Mouse (Mus musculus) olfactory bulb, adult 2 months (tissue): ENCODE data around the gene Cyp2c70. TPM values are rescaled to one million over a fixed set of nuclear protein-coding genes. Genes with fewer than 3 reads are reported as not detected.
"Not testable (repeated sequence)": the region's sequence is repeated elsewhere in the genome, so short reads cannot be mapped to it uniquely, and the experiment has no call there.

Experiments used
- H3K27ac ChIP-seq: fragments of 200-500 bp; 2 replicates; pipeline ENCODE4 v1.5.1; 2012; ENCODE audit warnings: low read depth, low read length; ENCODE audit not compliant: insufficient read depth
- H3K4me1 ChIP-seq: fragments of 200-500 bp; 2 replicates; pipeline ENCODE4 v1.6.1; 2012; ENCODE audit warnings: low read length; ENCODE audit not compliant: control insufficient read depth, insufficient read depth
- H3K4me3 ChIP-seq: fragments of 200-500 bp; 2 replicates; pipeline ENCODE4 v1.5.1; 2012; ENCODE audit warnings: mild to moderate bottlenecking, low read depth, low read length, moderate library complexity; ENCODE audit not compliant: insufficient read depth
- CTCF ChIP-seq: fragments of 200-500 bp; IDR thresholded peaks from 2 replicates; pipeline ENCODE4 v1.5.1; 2012; ENCODE audit warnings: low read depth, mild to moderate bottlenecking, low read length, moderate library complexity; ENCODE audit not compliant: insufficient read depth
- POLR2A ChIP-seq: fragments of 200-500 bp; IDR thresholded peaks from 2 replicates; pipeline ENCODE4 v1.6.1; 2012; ENCODE audit warnings: mild to moderate bottlenecking, low read depth, low read length, moderate library complexity; ENCODE audit not compliant: insufficient read depth
- WGBS: fragments of 180-500 bp; shearing (Covaris S2); methylation state at CpG from one replicate; pipeline ENCODE4 v1.1.7; 2018; 5-methylcytosine and 5-hydroxymethylcytosine counted together
- polyA plus RNA-seq: library from polyadenylated mRNA; stranded (reverse); fragments of >200 nt; gene quantifications from 2 replicates; pipeline ENCODE4 v1.2.4, GENCODE M21; 2012; ENCODE audit warnings: low replicate concordance; ENCODE audit not compliant: missing spikeins, insufficient read depth, insufficient read length

Cyp2c70 gene
- polyA plus RNA-seq, 1 experiment = not detected

DNA sequence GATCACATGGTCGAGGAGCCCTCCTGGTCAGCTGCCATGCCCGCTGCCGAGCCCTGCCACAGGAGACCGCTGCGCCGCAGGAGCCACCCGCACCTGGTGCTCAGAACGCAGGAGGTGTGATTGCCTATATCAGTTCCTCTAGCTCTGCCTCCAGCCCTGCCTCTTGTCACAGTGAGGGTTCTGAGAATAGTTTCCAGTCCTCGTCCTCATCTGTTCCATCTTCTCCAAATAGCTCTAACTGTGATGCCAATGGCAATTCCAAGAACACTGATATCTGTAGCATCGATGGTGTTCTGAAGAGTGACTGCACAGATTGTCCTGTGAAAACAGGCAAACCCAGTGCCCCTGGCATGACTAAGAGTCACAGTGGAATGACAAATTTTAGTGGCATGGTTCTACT is 3.5 kb upstream of the Cyp2c70 start:
- WGBS = 93% methylated on average over 10 of the region's 10 CpGs
- TF ChIP-seq CTCF (no peak), POLR2A (no peak)
- no peak overlapping the region for H3K27ac ChIP-seq
- no peaks in the 10 kb centered on the region for H3K4me1 ChIP-seq
- H3K4me3 ChIP-seq = no peak overlapping the region

DNA sequence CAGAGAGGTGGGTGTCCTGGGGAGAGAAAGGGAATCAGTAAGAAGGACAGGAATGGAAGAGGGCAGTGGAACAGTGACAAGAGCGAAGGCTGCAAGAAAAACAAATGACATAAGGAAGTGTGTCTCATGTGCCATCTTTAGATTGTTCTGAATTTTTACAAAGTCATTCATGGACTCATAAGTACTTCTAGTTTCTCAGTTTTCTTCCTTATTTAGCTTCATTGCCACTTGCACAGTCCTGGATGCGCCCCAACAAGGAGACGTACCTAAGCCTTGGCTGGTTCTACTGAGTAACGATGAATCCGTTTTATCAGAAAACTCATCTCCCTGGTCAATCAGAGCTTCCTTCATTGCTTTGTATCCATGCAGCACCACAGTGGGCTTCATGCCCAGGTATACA is 3.5 kb downstream of the Cyp2c70 start:
- Histone ChIP-seq H3K27ac (no peak overlapping the region), H3K4me3 (no peak overlapping the region), H3K4me1 (no peaks in the 10 kb centered on the region)
- WGBS = 97% methylated on average over 5 of the region's 5 CpGs
- no peak for TF ChIP-seq POLR2A
- no peak for TF ChIP-seq CTCF

DNA sequence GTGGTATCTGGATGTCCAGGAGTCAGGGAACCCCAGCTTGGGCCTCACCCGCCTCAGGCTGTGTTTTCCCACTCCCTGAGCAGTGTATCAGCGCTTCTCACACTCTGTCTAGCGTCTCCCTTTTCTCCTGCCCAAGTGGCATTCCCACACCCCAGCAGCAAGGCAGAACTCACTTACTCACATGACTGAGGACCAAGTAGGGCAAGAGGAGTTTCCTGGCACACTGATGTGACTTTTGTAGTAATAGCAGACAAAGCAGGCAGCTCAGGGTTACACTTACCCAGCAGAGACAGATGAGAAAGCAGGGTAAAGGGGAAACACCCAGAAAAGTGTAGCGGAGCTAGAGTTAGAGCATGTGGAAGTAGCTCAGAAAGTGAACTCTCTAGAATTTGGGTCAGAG is 8.8 kb downstream of the Cyp2c70 start:
- 87% methylated on average over 4 of the region's 4 CpGs for whole genome bisulfite sequencing
- TF ChIP-seq POLR2A (no peak), CTCF (no peak)

DNA sequence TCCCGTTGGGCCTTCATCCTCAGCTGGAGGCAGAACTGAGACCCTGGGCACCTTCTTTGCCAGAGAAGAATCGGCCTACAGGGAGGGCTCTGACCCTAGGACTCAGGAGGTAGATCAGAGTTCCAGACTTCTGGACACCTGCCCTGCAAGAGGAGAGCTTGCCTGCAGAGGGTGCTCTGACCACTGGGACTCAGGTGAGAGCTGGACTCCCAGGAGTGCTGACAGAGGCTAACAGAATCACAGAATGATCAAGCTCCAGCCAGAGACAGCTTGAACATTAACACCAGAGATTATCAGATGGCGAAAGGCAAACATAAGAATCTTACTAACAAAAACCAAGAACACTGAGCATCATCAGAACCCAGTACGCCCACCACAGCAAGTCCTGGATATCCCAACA is 18.7 kb downstream of the Cyp2c70 start:
- 88% methylated on average over 4 of the region's 4 CpGs for WGBS
- H3K4me3 ChIP-seq, H3K27ac ChIP-seq, H3K4me1 ChIP-seq: not testable (repeated sequence)

More for the DNA sequence above, 8.8 kb downstream of the Cyp2c70 start:
- Histone ChIP-seq H3K27ac (no peak overlapping the region), H3K4me1 (no peaks in the 10 kb centered on the region), H3K4me3 (no peak overlapping the region)

DNA sequence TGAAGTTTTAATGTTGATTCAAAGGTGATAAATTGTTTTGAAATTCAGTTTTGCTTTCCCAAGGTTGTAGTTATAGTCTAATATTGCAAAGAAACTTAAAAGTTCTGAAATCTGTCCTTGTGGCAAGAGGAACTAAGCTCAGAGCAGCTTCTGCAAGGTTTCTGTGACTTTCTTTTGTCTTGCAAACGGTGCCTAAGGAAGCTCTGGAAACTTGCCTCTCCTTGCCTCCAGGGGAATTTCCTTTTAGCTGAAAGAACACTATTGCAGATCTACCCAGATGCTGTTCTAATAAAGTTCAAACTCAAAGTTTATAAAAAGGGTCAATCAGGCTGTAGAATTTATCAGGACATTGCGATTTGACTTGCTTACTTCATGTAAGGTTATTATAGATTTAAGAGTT is 60.1 kb downstream of the Cyp2c70 start:
- not testable (repeated sequence) for H3K4me3 ChIP-seq, H3K27ac ChIP-seq, H3K4me1 ChIP-seq
- 28% methylated on average over 2 of the region's 2 CpGs for WGBS

DNA sequence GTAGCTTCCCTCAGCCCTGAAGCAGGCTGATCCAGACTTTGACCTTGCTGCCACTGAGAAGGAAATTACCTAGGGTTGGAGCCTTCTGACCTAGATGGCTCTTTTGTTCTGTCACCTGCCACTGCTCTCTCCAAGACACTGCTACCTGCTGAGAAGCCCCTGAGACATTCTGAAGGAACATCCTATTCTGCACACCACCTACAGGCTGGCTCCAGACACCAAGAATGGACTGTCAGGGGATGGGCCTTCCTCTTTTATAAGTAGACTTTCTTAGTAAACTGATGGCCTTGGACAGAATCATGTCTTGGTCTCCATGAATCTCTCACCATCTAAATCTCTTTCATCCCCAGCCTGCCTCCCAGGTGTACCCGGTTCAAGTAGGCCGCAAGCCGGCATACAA is 62.0 kb downstream of the Cyp2c70 start:
- not testable (repeated sequence) for H3K27ac ChIP-seq, H3K4me3 ChIP-seq, H3K4me1 ChIP-seq
- 74% methylated on average over 3 of the region's 3 CpGs for WGBS

DNA sequence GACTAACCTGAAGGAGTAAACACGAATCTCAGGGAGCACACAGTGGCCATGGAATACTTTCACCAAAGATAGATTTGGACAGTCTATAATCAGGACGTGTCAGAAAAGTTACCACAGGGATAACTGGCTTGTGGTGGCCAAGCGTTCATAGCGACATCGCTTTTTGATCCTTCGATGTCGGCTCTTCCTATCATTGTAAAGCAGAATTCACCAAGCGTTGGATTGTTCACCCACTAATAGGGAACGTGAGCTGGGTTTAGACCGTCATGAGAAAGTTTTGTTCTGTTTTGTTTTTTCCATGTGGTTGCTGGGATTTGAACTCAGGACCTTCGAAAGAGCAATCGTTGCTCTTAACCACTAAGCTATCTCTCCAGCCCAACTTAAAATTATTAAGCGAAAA is 67.5 kb downstream of the Cyp2c70 start:
- not testable (repeated sequence) for H3K4me1 ChIP-seq, H3K27ac ChIP-seq, H3K4me3 ChIP-seq
- 84% methylated on average over 13 of the region's 13 CpGs for WGBS

Other genes starting within 250 kb of the Cyp2c70 start
- gene Cyp2c37, start 194.9 kb downstream of the Cyp2c70 start, polyA plus RNA-seq = not detected in 2 replicates
- not detected in 2 replicates for gene Cyp2c54, start 113.5 kb downstream of the Cyp2c70 start, polyA plus RNA-seq
- gene Cyp2c50, start 97.6 kb downstream of the Cyp2c70 start, polyA plus RNA-seq = not detected in 2 replicates
- not detected in 2 replicates for gene Pdlim1, start 84.5 kb upstream of the Cyp2c70 start, polyA plus RNA-seq